Mouse (Mus musculus): ENCODE data around the gene Syap1. TPM values are rescaled to one million over a fixed set of nuclear protein-coding genes. Genes with fewer than 3 reads are reported as not detected.

Syap1 gene
- total RNA-seq, 2 experiments from 2014 or later = 30.6 to 31.7 TPM

DNA sequence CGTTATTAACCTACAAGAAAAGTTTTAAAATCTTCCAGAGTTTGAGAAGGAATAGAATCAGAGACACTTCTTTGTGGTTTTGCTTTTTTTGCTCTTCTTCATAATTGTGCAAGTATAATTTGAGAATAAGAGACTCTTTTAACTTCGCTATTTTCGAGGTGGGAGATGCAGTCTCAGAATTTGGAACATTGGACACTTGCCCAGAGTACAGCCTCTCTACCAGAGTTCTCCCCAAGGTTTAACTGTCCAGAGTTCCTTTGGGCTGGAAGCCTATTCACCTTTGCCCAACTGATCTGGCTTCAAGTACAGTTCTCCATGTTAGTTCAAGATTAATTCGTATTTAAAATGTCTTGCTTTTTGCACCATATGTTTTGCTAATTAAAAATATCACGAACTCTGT, 58.5 kb downstream of the Syap1 start:
- no peak for DNase-seq

DNA sequence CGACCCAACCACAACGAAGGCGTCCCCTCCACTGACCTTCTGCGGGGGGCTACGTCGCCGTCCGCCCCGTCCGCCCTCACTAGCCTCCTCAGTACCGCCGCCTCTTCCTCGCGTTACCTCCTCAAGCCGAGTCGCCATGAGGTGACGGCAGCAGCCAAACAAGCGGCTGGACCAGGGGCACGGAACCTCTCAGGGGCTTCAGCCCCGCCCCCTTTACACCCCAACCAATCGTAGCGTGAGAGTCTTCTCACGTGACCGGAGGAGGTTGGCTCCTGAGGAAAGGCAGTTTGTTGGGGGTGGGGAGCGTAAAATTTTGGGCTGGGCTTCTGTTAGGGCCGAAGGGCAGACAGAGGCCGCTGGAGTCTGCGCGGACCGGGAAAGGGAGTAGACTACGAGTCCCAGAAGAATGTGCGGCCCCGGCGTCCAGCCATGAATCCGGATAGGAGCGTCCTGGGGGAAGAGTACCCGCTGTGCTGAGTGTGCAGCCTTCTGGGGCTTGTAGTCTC, 59.0 kb downstream of the Syap1 start, which contains the start of gene Txlng:
Txlng (minus strand) TSS at position 252 of the 506 bp plus-strand sequence.
- peak; percentile 91 to 96 for DNase-seq

DNA sequence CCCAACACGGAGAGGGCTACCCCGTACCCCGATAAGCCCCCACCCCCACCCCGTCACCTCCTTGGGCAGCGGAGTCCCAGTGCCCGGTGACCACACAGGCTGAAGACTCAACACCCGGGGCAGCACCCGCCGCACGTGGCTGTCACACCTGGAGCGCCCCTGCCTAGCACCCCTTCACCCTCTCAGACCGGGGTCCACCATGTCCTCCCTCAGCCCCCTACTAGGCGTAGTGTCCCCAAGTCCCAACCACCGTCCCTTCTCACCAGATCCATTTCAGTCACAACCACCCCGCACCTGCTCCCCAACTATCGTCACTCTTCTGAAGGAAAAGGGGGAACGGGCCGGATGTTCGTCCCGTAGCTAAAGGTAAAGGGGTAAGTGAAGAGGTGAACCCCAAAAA, 59.5 kb downstream of the Syap1 start:
- peak in 1 of 2 experiments; percentile 7 for DNase-seq

DNA sequence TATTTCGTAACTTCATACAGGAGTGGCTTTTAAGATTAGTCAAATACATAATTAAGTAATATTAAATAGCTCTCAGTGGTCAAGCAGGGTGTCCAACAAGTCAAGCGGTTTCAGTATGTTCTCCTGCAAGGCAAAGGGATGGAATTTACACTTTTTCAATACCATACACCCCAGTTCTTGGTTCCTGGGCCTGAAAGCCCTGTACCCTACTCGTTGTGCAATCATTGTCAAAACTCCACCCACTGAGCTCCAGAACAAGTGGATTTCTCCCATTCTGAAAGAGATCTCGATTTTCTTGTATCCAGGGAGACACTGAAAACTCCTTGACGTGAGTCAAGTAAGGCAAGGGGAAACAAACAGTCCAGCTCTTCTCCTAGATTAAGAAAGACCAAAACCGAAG, 60.2 kb downstream of the Syap1 start:
- DNase-seq = no peak

Small RNA genes within 50 kb of the gene (microRNA-seq; reads per million reads assigned to microRNA genes)
- gene Mir3473a = 0 reads per million in 2 experiments

Other genes with a start within 250 kb of the Syap1 start
- 100 to 1,000 TPM; 156 to 165 TPM for gene Reps2, start 244.8 kb downstream of the Syap1 start, total RNA-seq (2021)
- gene Rbbp7, start 128.0 kb downstream of the Syap1 start, total RNA-seq (2021) = 100 to 1,000 TPM; 154 to 164 TPM
- gene Txlng, start 59.0 kb downstream of the Syap1 start, total RNA-seq (2021) = 10 to 100 TPM; 23.2 to 23.8 TPM
- gene Ctps2, start 12.8 kb upstream of the Syap1 start, total RNA-seq (2021) = 10 to 100 TPM; 46.1 to 51.8 TPM
- not detected for gene S100g, start 76.2 kb upstream of the Syap1 start, total RNA-seq (2021)